Mouse (Mus musculus) bone marrow macrophage, adult 2 months (primary cell): ENCODE measurements around the gene Sirt2.

ENCODE experiments used
- CTCF ChIP-seq: IDR thresholded peaks from 2 replicates; pipeline ENCODE4 v1.5.1; 2012; ENCODE audit warnings: low read depth, mild to moderate bottlenecking, low read length, moderate library complexity
- POLR2A ChIP-seq: IDR thresholded peaks from 2 replicates; pipeline ENCODE4 v1.6.1; 2012; ENCODE audit warnings: mild to moderate bottlenecking, low read depth, low read length, borderline replicate concordance

GRCm38 (mm10) chr7:28830981-28831380 is 64.4 kb downstream of the Sirt2 start:
- TF ChIP-seq POLR2A (no peak), CTCF (no peak)
